Comparison of ENCODE assay signal across 11 mouse cellular contexts in genomic region chr15:32264822-32265377, GRCm38 (mm10). TPM values are rescaled to one million over a fixed set of nuclear protein-coding genes. Genes with fewer than 3 reads are reported as not detected.
DNase-seq lines count a peak whose midpoint lies in the region; ATAC-seq and TF ChIP-seq lines count a peak whose summit lies in the region.
"Had no signal": no experiment of that assay in that cellular context is flagged by ENCODE, and none has a peak within 500 bp of the region (broad histone marks: within the 10 kb centered on the region; RNA-seq: fewer than 3 reads in every experiment).

No protein-coding gene starts in this region.

- no peak for ATAC-seq in heart, embryonic 11.5 days (replicated peaks; ENCODE audit: insufficient number of reproducible peaks, low FRiP score, low TSS enrichment)
- ATAC-seq in lung, embryonic 14.5 days (ENCODE audit: insufficient read depth), result peak; percentile 66
- 0 out of 2 replicates have a peak, but pooled peaks have one; percentile 18 for ATAC-seq in heart, postnatal 0 days (ENCODE audit: insufficient read depth, low read depth)
- peak; percentile 46 for ATAC-seq in stomach, embryonic 16.5 days (ENCODE audit: insufficient read depth, low FRiP score)

- H3K27ac ChIP-seq in heart, embryonic 10.5 days, result 0 out of 2 replicates have a peak overlapping the region, but pooled peaks have one; percentile 36
- no peak overlapping the region for H3K27ac ChIP-seq in heart, embryonic 11.5 days (ENCODE audit: low read depth, low read length)
- peak overlapping the region; percentile 59; the same call in 1 of the 2 replicates for H3K27ac ChIP-seq in lung, embryonic 14.5 days (ENCODE audit: low read depth)
- peak overlapping the region; percentile 64 for H3K27ac ChIP-seq in heart, postnatal 0 days (ENCODE audit: low read depth)
- peak overlapping the region; percentile 1 for H3K27ac ChIP-seq in stomach, embryonic 16.5 days (ENCODE audit: low read length)
- H3K27ac ChIP-seq in limb, embryonic 10.5 days, result no peak overlapping the region
- H3K27ac ChIP-seq: macrophage had no signal

- DNase-seq in heart, embryonic 10.5 days (ENCODE audit: low spot score), result no peak
- no peak for DNase-seq in lung, embryonic 14.5 days
- no peak for DNase-seq in lung, adult 18-20 months
- no peak for DNase-seq in heart, postnatal 0 days (ENCODE audit: low spot score)
- DNase-seq in limb, embryonic 10.5 days (ENCODE audit: low spot score), result no peak
- DNase-seq: B cell, adult 2 months; liver had no signal

- H3K9me3 ChIP-seq in heart, embryonic 10.5 days, result no peaks in the 10 kb centered on the region
- H3K9me3 ChIP-seq in heart, embryonic 11.5 days (replicated peaks; ENCODE audit: control insufficient read depth, low read length), result no peaks in the 10 kb centered on the region
- H3K9me3 ChIP-seq in lung, embryonic 14.5 days (ENCODE audit: low read depth, low read length), result no peaks in the 10 kb centered on the region
- H3K9me3 ChIP-seq in heart, postnatal 0 days (replicated peaks; ENCODE audit: control insufficient read depth, low read length), result no peaks in the 10 kb centered on the region
- H3K9me3 ChIP-seq in stomach, embryonic 16.5 days (replicated peaks; ENCODE audit: control insufficient read depth, low read length), result no peaks in the 10 kb centered on the region
- no peaks in the 10 kb centered on the region for H3K9me3 ChIP-seq in limb, embryonic 10.5 days (replicated peaks)
- H3K9me3 ChIP-seq: G1E had no signal

- H3K9ac ChIP-seq in heart, embryonic 11.5 days (ENCODE audit: low read depth, low read length), result no peak overlapping the region
- no peak overlapping the region for H3K9ac ChIP-seq in lung, embryonic 14.5 days
- no peak overlapping the region for H3K9ac ChIP-seq in heart, postnatal 0 days (replicated peaks; ENCODE audit: low read depth, low read length)
- no peak overlapping the region for H3K9ac ChIP-seq in stomach, embryonic 16.5 days (ENCODE audit: low read length)

- TF ChIP-seq CTCF in lung, embryonic 14.5 days (IDR thresholded peaks at IDR 0.05; ENCODE audit: low read depth), result 0 out of 2 replicates have a peak, but pooled peaks have one; percentile 14
- TF ChIP-seq CTCF in heart, postnatal 0 days (IDR thresholded peaks at IDR 0.05; ENCODE audit: low read depth), result no peak

- no peak for TF ChIP-seq EP300 in heart, postnatal 0 days (IDR thresholded peaks at IDR 0.05; ENCODE audit: low read depth)

- H3K4me3 ChIP-seq in heart, embryonic 10.5 days, result no peak overlapping the region
- no peak overlapping the region for H3K4me3 ChIP-seq in heart, embryonic 11.5 days (ENCODE audit: low read depth, low read length)
- H3K4me3 ChIP-seq in lung, embryonic 14.5 days (ENCODE audit: low read depth, low read length), result no peak overlapping the region
- H3K4me3 ChIP-seq in heart, postnatal 0 days (ENCODE audit: low read depth, low read length), result no peak overlapping the region
- H3K4me3 ChIP-seq in stomach, embryonic 16.5 days (replicated peaks; ENCODE audit: low read length), result no peak overlapping the region
- H3K4me3 ChIP-seq in limb, embryonic 10.5 days, result no peak overlapping the region

- peaks cover 46% of the 10 kb centered on the region for H3K4me1 ChIP-seq in heart, embryonic 10.5 days
- H3K4me1 ChIP-seq in heart, embryonic 11.5 days (ENCODE audit: control insufficient read depth, insufficient read depth, low read length), result peaks cover 30% of the 10 kb centered on the region
- H3K4me1 ChIP-seq in lung, embryonic 14.5 days (ENCODE audit: insufficient read depth), result peaks cover 24% of the 10 kb centered on the region
- H3K4me1 ChIP-seq in heart, postnatal 0 days (ENCODE audit: control insufficient read depth, insufficient read depth), result peaks cover 42% of the 10 kb centered on the region
- peaks cover 23% of the 10 kb centered on the region for H3K4me1 ChIP-seq in stomach, embryonic 16.5 days (ENCODE audit: control insufficient read depth, insufficient read depth, low read length)
- H3K4me1 ChIP-seq in limb, embryonic 10.5 days, result peaks cover 48% of the 10 kb centered on the region

- H3K36me3 ChIP-seq in heart, embryonic 10.5 days, result no peaks in the 10 kb centered on the region
- no peaks in the 10 kb centered on the region for H3K36me3 ChIP-seq in heart, embryonic 11.5 days (ENCODE audit: control insufficient read depth, insufficient read depth, low read length)
- H3K36me3 ChIP-seq in lung, embryonic 14.5 days (ENCODE audit: insufficient read depth), result no peaks in the 10 kb centered on the region
- no peaks in the 10 kb centered on the region for H3K36me3 ChIP-seq in heart, postnatal 0 days (replicated peaks; ENCODE audit: control insufficient read depth, insufficient read depth, low read length)
- H3K36me3 ChIP-seq in stomach, embryonic 16.5 days (ENCODE audit: control insufficient read depth, insufficient read depth, low read length), result no peaks in the 10 kb centered on the region
- peaks cover 18% of the 10 kb centered on the region for H3K36me3 ChIP-seq in limb, embryonic 10.5 days
- H3K36me3 ChIP-seq: G1E had no signal

- H3K27me3 ChIP-seq in heart, embryonic 10.5 days (ENCODE audit: insufficient read depth, poor library complexity, severe bottlenecking), result no peaks in the 10 kb centered on the region
- H3K27me3 ChIP-seq in heart, embryonic 11.5 days (ENCODE audit: control insufficient read depth, insufficient read depth, low read length), result no peaks in the 10 kb centered on the region
- no peaks in the 10 kb centered on the region for H3K27me3 ChIP-seq in lung, embryonic 14.5 days (ENCODE audit: insufficient read depth, low read length)
- H3K27me3 ChIP-seq in heart, postnatal 0 days (ENCODE audit: control insufficient read depth, insufficient read depth, low read length), result no peaks in the 10 kb centered on the region
- no peaks in the 10 kb centered on the region for H3K27me3 ChIP-seq in stomach, embryonic 16.5 days (ENCODE audit: control insufficient read depth, insufficient read depth, low read length)
- H3K27me3 ChIP-seq in limb, embryonic 10.5 days (ENCODE audit: low read depth, poor library complexity, severe bottlenecking), result no peaks in the 10 kb centered on the region

- no peak overlapping the region for H3K4me2 ChIP-seq in heart, embryonic 11.5 days
- H3K4me2 ChIP-seq in lung, embryonic 14.5 days, result peak overlapping the region; percentile 13; the same call in 1 of the 2 replicates
- H3K4me2 ChIP-seq in heart, postnatal 0 days (ENCODE audit: low read depth, low read length), result no peak overlapping the region
- H3K4me2 ChIP-seq in stomach, embryonic 16.5 days (ENCODE audit: low read depth, low read length), result no peak overlapping the region; the same call in 1 of the 2 replicates

- WGBS in heart, embryonic 10.5 days, result 71% methylated on average over 7 of the region's 7 CpGs
- WGBS in heart, embryonic 11.5 days (ENCODE audit: insufficient replicate concordance), result 72% methylated on average over 7 of the region's 7 CpGs
- WGBS in lung, embryonic 14.5 days, result 43% methylated on average over 7 of the region's 7 CpGs
- 58% methylated on average over 7 of the region's 7 CpGs for WGBS in heart, postnatal 0 days
- WGBS in stomach, embryonic 16.5 days, result 45% methylated on average over 7 of the region's 7 CpGs
- WGBS in limb, embryonic 10.5 days, result 81% methylated on average over 7 of the region's 7 CpGs

RNA-seq across cellular contexts. Expression of gene Sema5a, which starts 20.3 kb away (rescaled TPM):
- 2.7 and 6.9 TPM in 2 replicates for polyA plus RNA-seq in heart, embryonic 10.5 days (2016; fragmentation: Nextera tagmentation; extraction: Ambion mirVana)
- 2.9 and 3.8 TPM in 2 replicates for polyA plus RNA-seq in heart, embryonic 11.5 days (2014; fragmentation: Nextera tagmentation; extraction: Ambion mirVana)
- 16.3 and 17.9 TPM in 2 replicates for polyA plus RNA-seq in lung, embryonic 14.5 days (2014; fragmentation: Nextera tagmentation; extraction: Ambion mirVana)
- total RNA-seq in heart, postnatal 0 days (2014; rRNA removed; ENCODE audit: low replicate concordance), result 11.5 and 36.6 TPM in 2 replicates
- 3.3 and 3.7 TPM in 2 replicates for polyA plus RNA-seq in heart, postnatal 0 days (2015; fragmentation: Nextera tagmentation; extraction: Ambion mirVana)
- 17.9 and 18.4 TPM in 2 replicates for polyA plus RNA-seq in stomach, embryonic 16.5 days (2015; fragmentation: Nextera tagmentation; extraction: Ambion mirVana)
- polyA plus RNA-seq in limb, embryonic 10.5 days (2016; fragmentation: Nextera tagmentation; extraction: Ambion mirVana), result 19.5 and 22.6 TPM in 2 replicates
- polyA plus RNA-seq: G1E, macrophage had no signal

Comparison
In these comparisons a context has a peak if more than half of its experiments do, and no peak if none do; other contexts are left out.
1. H3K27ac ChIP-seq: peak in heart, embryonic 10.5 days (single experiment), lung, embryonic 14.5 days (single experiment), heart, postnatal 0 days (single experiment) and stomach, embryonic 16.5 days (single experiment); none in heart, embryonic 11.5 days (single experiment) and limb, embryonic 10.5 days (single experiment).